Mouse (Mus musculus) ovary, postnatal 36 days (tissue): ENCODE results near the gene Tbc1d13.
"Not testable (repeated sequence)": the region's sequence is repeated elsewhere in the genome, so short reads cannot be mapped to it uniquely, and the experiment has no call there.

Experiments used
- DNase-seq: peaks from one replicate; pipeline ENCODE4 v3.0.0; 2022; ENCODE audit warnings: low spot score, mixed read lengths

Tbc1d13 gene

DNA sequence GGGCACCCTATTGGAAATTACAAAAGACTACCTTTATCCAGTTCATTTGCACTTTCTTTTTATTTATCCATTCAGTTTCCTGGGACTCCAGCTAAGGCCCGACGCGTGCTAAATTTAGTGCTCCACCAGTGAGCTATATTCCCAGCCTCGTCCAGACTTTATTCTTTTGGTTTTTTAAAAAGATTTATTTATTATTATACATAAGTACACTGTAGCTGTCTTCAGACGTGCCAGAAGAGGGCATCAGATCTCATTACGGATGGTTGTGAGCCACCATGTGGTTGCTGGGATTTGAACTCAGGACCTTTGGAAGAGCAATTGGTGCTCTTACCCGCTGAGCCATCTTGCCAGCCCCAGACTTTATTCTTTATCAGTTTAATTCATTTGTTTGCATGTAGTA, 45.2 kb downstream of the Tbc1d13 start:
- not testable (repeated sequence) for DNase-seq

GRCm38 (mm10) chr2:30182424-30182823, 48.9 kb downstream of the Tbc1d13 start:
- no peak for DNase-seq

DNA sequence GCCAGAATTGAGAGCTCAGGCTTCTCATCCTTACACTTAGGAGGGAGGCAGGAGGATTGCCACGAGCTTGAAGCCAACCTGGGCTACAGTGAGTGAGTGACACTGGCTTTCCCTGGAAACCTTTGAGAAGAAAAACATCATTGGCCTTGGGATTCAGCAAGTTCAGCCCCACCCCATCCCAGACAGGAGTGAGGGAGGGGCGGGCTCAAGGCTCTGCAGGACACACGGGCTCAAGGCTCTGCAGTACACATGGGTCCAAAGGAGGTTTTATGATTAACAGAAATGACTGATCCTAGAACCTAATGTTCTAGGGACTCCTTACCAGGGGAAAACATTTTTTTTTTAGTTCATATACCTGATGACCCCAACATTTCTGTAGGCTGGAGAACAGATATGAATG, 50.2 kb downstream of the Tbc1d13 start:
- DNase-seq, result no peak

DNA sequence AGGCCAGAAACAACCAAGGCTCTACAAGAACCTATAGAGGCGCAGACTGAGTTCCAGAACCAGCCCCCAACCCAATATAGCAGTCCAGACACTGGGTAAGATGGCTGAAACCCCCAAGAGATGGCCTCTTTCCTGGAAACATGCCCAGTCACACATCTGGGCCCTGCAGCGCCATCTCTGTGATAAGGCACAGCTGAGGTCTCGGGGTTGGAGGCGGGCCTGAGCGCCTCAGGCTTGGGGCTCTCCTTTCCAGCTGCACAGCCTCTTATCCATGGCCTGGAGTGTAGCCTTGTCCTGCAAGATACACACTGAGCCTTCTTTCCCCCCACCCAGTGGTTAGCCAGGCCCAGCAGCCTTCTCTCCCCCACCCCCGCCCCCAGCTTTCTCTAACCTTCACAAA, 51.7 kb downstream of the Tbc1d13 start:
- no peak for DNase-seq

DNA sequence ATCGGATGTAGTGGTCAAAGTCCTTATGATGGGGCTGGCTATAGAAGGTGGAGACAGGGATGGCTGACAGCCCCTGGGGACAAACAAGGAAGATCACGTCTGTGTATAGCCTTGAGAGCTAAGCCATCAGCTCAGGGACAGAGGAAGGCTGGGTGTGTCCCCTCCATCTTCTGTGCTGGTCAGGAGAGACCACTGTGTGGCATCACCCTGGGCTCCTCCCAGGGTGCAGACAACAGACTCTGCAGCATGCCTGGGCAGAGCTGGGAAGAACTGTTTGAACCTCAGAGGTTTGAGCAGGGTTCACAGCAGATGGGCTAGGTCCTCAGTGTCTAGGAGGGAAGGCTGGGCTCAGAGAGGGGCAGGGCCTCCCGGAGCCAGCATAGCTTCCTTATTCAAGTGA, 52.1 kb downstream of the Tbc1d13 start:
- DNase-seq, result no peak

DNA sequence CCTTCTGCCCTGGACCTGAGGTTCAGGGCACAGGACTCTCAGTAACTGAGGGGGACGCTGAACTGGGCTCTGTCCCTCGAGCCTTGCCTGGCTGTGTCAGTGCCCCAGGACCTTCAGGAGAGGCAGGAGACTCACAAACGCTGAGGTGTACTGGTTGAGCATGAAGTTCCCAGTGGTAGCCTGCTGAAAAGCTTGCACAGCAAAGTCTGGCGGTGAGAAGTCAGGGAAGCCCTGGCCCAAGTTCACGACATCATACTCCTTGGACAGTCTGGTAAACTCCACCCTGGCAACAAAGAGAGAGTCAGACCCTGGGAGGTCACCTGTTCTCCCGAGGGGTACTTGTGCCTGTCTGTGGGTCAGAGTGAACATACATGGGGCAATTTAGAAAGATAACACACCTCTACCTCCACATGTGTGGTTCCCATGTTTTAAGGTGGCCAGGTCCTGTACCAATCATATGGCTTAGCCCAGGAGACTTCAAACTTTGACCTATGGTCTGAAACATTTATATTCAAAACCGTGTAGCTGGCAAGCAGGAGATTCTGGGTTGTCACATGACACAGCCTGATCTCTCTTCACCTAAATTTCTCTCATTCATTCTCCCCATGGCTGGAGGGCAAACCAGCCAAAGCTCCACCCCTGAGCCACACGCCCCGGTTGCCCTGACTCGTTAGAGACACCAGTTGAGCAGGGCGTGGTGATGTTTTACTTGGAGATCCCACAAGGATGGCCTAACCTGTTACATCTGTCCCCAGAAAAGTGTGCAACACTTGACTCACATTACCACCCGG, 58.4 kb downstream of the Tbc1d13 start:
- no peak for DNase-seq

- no peak for DNase-seq
These were observed 61.1 kb downstream of the Tbc1d13 start for GRCm38 (mm10) chr2:30194656-30195055.

DNA sequence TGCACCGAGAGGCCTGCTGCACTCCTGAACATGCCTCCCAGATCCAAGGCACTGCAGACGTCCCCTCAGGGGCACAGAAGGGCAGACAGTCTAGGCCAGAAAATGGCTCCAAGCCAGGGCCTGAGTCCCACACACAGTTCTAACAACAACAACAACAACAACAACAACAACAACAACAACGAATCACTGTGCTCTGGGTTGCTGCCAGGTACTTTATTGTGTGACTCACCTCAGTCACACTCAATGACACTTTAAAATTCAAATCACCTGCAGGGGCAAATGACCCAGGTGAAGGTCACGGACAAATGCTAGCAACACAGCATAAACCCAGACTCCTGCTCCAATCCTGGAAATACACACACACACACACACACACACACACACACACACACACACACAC, 64.5 kb downstream of the Tbc1d13 start:
- DNase-seq, result no peak

GRCm38 (mm10) chr2:30199984-30200383, 66.4 kb downstream of the Tbc1d13 start:
- DNase-seq, result no peak

- no peak for DNase-seq
These were observed 66.9 kb downstream of the Tbc1d13 start for GRCm38 (mm10) chr2:30200388-30200925.
